Mouse (Mus musculus) brain, adult 2 months (tissue): ENCODE measurements at regions not wholly inside any gene's neighbourhood (a gene's known extent, or its start where the extent isn't known, plus 50 kb on each side); places are given as distances from the start of the nearest gene placed in this dataset.

ENCODE experiments used
- DNase-seq: peaks from one replicate; pipeline ENCODE4 v3.0.0; 2011; ENCODE audit warnings: low read depth, low spot score

GRCm38 (mm10) chr7:55519579-55519978 is 248.4 kb upstream of the Siglech start:
- DNase-seq: peak; percentile 14

GRCm38 (mm10) chr7:55539827-55540320 is 228.1 kb upstream of the Siglech start:
- peak; percentile 39 for DNase-seq

GRCm38 (mm10) chr7:55549211-55549610 is 218.8 kb upstream of the Siglech start:
- peak; percentile 18 for DNase-seq

GRCm38 (mm10) chr7:55573339-55573738 is 194.6 kb upstream of the Siglech start:
- DNase-seq: no peak

- DNase-seq: peak; percentile 14
Measured at GRCm38 (mm10) chr7:55581034-55581926, 186.7 kb upstream of the Siglech start.
